Mouse (Mus musculus) urinary bladder, postnatal 4 days (tissue): ENCODE measurements around the gene Frmd8.

Experiments used
- DNase-seq, 2 experiments: peaks; one replicate each; pipeline ENCODE4 v3.0.0; 2021 to 2022; ENCODE audit warnings: low spot score in 2 of 2

The Frmd8 gene

GRCm38 (mm10) chr19:5838892-5839165, 36.2 kb downstream of the Frmd8 start:
- no peak for DNase-seq

- no peak for DNase-seq
These were observed 36.8 kb downstream of the Frmd8 start for GRCm38 (mm10) chr19:5838136-5838891.

- DNase-seq = no peak
These were observed 37.5 kb downstream of the Frmd8 start for GRCm38 (mm10) chr19:5837606-5838005.

GRCm38 (mm10) chr19:5836941-5837572, 38.0 kb downstream of the Frmd8 start:
- DNase-seq = no peak

- no peak for DNase-seq
These were observed 39.1 kb downstream of the Frmd8 start for GRCm38 (mm10) chr19:5835922-5836430.

- no peak for DNase-seq
These were observed 39.8 kb downstream of the Frmd8 start for GRCm38 (mm10) chr19:5835054-5835921.

GRCm38 (mm10) chr19:5834260-5834925, 40.7 kb downstream of the Frmd8 start:
- DNase-seq = no peak

GRCm38 (mm10) chr19:5833287-5834100, 41.6 kb downstream of the Frmd8 start:
- DNase-seq = no peak

GRCm38 (mm10) chr19:5832326-5832725, 42.7 kb downstream of the Frmd8 start:
- DNase-seq = no peak

- no peak for DNase-seq
These were observed 43.1 kb downstream of the Frmd8 start for GRCm38 (mm10) chr19:5831958-5832320.

GRCm38 (mm10) chr19:5831224-5831957, 43.7 kb downstream of the Frmd8 start:
- no peak for DNase-seq

GRCm38 (mm10) chr19:5830776-5831175, 44.3 kb downstream of the Frmd8 start:
- no peak for DNase-seq

- no peak for DNase-seq
These were observed 45.0 kb downstream of the Frmd8 start for GRCm38 (mm10) chr19:5829958-5830615.

GRCm38 (mm10) chr19:5828905-5829304, 46.2 kb downstream of the Frmd8 start:
- DNase-seq = no peak

GRCm38 (mm10) chr19:5828155-5828554, 46.9 kb downstream of the Frmd8 start:
- DNase-seq = no peak

GRCm38 (mm10) chr19:5827456-5828154, 47.5 kb downstream of the Frmd8 start:
- no peak for DNase-seq

GRCm38 (mm10) chr19:5827044-5827443, 48.0 kb downstream of the Frmd8 start:
- DNase-seq = no peak

GRCm38 (mm10) chr19:5826731-5827002, 48.4 kb downstream of the Frmd8 start:
- no peak for DNase-seq

GRCm38 (mm10) chr19:5825901-5826730, 49.0 kb downstream of the Frmd8 start:
- no peak for DNase-seq
